Mouse (Mus musculus) embryo, embryonic 11.5 days (tissue): Measurements from ENCODE around the gene Tmem245.

Source experiments
- DNase-seq: peaks from one replicate; pipeline ENCODE4 v3.0.0-alpha.2; 2012; ENCODE audit warnings: low read depth, low spot score

Tmem245 gene

DNA sequence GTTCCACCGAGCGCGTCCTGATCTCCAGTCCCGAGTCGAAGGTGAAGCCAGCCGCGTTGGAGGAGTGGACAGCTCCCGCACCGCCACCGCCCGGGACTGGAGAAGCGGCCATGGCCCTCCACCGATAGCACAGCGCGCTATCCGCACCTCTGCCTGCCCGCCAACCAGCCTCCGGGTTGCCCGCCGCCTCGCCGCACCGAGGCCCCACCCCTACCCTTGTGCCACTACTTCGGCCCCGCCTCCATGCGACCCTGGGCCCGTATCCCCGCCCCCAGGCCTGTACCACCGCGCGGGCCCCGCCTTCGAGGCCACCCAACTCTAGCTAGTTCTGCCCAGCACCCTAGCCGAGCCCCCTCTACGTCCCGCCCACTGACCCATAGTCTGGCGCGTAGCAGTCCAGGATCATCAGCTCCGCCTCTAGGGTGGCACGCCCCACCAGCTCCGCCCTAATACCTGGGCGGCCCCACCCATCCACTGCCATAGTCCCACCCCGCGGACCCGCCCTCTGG lies 82.2 kb downstream of the Tmem245 start, which contains the start of gene Ctnnal1:
Gene Ctnnal1, minus strand, starts transcription at position 186 of the 509 bp plus-strand sequence.
- DNase-seq, result peak; percentile 80

DNA sequence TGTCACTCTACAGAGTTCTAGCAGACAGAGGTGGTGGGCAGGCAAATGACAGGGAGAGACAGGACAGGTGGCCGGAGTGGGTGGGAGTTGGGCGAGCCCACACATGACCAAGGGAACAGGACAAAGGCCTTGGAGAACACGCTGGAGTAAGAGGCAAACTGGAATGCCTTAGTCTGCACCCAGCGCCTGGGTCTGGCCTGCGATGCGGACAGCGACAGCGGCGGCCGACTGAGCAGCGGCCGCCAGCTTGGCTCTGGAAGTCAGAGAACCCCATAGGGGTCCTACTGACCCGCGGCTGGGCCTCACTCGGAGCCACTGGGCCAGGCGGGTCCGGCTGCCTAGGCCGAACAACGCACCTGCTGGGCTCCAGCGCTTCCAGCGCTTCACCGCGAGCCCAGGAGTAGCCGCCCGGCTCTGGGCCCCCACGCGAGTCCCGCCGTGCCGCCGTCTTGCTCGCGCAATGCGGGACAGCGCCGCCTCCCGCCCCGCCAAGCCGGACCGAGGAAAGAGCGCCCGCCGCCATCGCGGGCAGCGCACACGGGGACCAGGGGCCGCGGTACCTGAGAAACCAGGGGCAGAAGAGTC lies 82.7 kb downstream of the Tmem245 start:
- DNase-seq, result peak; percentile 23

DNA sequence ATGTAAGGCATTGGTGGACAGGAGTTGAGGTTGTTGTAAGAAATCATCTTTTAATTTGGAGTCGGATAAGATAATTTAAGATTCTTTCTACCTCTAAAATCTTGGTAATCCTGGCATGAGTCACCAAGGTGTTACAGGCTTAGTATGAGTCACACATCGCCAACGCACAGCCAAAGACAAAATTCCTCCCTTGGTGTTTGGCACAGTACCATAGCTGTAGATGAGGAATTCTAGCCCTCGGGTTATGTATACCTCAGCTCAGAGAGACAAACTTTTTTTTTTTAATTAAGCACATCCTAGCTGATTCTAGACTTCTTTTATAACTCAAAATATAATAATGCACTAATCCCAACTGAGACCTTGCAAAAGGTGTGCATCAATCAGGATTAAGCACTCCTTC lies 83.2 kb downstream of the Tmem245 start:
- DNase-seq, result no peak

DNA sequence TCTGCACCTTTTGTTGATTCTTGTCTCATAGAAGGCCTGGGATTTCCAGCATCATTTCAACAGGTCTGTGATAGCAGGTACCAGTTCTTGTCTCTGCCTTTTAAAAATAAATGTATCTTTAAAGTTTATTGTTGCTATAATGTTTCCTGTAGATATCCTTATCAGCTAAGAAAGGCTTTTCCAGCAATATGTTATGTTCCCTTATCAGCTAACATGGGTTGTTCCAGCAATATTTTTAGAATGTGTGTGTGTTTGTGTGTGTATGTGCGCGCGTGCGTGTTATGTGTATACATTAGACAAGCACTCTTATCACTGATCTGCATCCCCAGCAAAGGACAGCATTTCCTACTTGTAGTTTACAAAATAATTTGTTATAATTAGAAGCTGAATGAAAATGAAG lies 85.7 kb downstream of the Tmem245 start:
- no peak for DNase-seq

DNA sequence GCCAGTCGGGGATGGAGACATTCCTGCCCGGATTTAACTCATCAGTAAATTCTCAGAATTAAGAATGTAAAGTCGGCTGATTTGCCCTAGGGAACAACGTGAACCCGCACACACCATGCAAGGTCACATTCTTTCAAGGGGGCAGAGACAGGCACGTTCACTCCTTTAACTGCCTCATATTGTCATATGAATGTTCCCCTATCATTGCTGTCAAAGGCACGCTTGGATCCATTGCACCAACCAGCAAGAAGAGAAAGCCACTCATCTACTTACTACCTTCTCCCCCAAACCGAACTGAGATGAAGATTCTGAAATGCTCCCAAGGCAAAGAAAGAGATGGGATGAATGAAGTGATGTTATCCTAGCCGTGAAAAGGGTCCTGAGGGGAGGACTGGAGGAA lies 88.5 kb downstream of the Tmem245 start:
- DNase-seq, result no peak

DNA sequence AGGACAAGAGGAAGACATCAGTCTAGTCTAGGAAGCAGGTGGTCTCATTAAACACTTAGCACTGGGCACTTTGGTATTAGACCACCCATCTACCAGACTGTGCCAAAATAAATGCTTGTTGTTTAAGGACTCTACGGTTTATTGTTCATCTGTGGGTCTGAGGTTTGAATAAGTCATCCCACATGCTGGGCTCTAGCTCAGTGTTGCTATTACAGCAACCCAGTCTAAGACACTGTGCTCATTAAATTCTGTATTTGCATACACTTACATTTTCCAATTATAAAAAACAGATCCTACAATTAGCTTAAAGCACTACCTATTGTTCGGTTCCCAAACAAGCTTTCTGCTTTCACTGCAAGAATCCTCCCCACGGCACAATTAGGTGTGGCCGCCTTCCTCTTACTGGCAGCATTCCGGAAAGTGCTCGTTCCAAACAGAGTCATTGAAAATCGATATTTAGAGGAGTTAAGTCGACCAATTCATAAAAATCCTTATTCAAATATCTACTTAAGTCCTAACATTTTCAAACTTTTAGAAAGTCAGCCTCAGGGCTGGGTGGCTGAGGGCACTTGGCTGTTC lies 90.8 kb downstream of the Tmem245 start:
- DNase-seq, result no peak

DNA sequence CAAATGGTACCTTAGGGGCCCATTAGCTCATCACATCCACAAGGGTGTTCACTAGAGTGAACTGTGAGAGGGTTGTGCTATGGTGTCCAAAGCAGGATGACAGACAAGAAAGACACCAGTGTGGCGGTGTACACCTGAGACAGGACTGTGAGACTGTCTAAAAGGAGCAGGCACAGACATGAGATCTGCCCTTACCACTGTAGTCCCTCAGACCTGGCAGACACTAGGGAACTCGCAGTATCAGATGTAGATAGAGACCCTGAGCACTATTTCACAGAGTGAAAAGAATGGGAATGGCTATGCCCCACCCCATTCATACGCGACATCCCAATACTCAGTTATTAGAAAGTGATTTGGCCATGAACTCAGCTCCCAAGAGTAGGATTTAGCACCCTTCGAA lies 91.3 kb downstream of the Tmem245 start:
- no peak for DNase-seq

DNA sequence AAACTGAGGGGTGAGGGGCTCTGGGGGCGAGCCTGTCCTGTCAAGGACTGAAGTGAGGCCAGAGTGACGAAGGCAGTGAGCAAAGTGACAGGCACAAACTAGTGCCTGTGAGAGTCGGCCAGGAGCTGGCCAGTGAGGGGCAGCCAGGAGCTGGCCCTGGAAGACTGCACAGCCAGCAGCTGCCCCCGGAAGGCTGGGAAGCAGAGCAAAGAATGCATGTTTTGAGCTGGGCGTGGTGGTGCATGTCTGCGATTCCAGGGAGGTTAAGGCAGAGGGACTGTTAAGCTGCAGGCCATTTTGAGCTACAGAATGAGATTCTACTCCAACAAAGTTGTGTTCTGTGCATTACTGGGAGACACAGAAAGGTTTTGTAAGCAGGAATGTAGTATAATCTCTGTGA lies 96.5 kb downstream of the Tmem245 start:
- DNase-seq, result no peak

DNA sequence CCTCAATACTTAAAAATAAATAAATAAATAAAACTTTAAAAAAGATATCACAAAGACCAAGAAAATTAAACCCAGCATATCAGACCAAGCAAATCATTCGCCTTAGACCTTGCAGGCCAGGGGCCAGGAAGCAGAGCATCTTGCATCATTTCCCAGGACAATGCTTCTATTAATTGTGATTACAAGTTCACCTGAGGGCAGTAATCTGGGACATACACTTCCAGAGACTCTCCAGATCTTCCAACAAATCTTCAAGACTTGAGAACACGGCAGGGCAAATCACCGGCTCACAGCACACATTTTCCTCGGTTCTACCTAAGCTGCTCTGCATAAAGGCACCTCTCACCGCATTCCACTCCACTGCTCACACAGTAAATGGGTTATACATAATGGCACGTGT lies 99.2 kb downstream of the Tmem245 start:
- DNase-seq, result no peak

DNA sequence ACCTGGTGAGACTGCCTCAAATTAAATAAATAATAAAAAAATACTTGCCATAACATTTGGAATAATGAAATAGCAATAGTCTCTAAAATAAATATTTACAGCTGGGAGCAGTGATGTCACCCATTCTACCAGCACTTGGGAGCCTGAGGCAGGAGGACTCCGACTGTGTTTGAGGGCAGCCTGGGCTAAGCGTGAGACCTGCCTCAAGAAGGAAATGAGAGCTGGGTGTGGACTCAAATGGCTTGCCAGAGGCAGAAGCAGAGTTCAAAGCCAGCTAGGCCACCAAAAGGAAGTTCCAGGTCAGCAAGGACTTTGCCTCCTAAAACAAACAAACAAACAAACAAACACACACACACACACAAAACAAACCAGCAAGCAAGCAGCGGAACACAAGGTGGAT lies 99.8 kb downstream of the Tmem245 start:
- no peak for DNase-seq

DNA sequence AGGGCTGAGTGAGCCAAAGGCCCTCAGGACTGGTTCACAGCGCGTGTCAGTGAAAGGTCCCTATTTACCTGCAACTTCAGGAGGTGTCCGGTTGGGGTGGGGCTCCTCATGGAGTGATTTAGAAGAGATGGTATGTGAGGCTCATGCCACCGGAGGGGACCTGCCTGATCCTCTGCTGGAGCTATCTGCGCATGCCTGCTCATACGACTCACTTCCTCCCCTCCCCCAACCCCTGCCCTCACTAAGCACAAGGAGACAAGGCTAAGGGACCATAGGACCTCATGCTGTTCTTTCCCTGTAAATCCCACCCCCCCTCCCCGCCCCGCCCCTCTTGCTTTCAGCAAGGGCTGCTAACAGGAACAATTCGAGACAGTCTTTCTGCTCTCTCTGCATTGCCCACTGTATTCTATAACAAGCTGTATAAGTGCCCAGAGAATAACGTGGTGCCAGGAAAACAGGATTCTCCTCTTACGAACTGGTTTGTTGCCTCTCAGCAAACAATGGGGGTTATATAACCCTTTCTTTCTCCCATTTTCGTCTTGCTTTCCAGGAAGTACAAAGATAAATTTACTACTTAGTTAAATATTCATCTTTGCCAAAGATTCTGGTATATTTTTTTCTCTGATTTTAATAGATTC lies 101.2 kb downstream of the Tmem245 start:
- DNase-seq, result no peak

DNA sequence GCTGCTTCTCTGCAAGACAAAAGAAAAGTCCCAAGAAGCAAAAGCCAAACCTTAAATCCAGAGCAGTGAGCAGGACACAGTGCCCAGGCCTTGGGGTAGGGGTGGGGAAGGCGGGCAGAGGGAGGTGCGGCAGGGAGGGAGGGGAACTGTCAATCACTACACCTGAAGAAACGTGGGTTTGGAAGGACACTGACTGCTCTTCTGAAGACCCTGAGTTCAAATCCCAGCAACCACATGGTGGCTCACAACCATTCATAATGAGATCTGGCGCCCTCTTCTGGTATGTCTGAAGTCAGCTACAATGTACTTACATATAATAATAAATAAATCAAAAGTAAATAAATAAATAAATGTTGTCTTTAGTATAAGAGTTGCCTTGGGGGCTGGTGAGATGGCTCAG lies 102.3 kb downstream of the Tmem245 start:
- DNase-seq, result no peak

DNA sequence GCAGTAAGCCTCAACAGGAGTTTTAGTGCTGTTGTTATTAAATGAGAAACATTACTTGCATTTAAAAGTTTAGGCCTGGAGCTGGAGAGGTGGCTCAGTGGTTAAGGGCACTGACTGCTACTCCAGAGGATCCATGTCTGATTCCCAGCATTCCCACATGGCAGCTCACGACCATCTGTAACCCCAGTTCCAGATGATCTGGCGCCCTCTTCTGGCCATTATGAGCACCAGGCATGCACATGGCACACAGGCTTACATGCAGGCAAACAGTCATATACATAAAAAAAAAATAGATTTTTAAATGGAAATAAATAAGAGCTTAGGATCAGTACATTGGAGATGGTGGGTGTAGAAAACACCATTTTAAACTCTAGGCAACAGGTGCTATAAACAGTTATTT lies 103.3 kb downstream of the Tmem245 start:
- no peak for DNase-seq

DNA sequence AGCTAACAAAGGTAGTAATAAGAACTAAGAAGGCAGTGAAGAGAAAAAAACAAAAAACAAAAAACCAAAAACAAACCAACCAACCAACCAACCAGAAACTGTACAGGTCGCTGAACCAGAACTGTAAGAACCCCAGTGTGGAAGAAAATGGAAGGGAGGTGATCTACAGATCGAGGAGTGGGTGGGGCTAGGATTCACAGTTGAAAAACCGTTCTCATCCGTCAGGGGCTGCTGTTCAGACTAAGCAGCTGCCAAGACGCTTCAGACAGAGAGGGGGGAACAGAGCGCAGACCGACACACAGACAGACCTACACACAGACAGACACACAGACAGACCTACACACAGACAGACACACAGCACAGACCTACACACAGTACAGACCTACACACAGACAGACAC lies 104.7 kb downstream of the Tmem245 start:
- no peak for DNase-seq

DNA sequence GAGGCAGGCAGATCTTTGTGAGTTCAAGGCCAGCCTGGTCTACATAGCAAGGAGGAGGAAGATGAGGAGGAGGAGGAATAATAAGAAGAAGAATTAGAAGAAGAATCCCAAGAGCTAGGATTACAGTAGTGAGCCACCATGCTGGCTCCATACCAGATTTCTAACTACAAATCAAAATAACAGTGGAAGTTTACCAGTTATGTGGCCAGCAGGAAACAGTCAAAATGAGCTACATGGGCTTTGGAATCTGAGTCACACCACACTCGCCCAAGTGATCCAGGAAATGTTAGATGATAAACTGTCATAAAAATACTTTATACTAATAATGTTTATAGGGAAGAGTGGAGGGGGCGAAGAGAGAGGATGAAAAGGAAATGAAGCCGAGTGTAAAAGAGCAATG lies 106.9 kb downstream of the Tmem245 start:
- DNase-seq, result no peak

DNA sequence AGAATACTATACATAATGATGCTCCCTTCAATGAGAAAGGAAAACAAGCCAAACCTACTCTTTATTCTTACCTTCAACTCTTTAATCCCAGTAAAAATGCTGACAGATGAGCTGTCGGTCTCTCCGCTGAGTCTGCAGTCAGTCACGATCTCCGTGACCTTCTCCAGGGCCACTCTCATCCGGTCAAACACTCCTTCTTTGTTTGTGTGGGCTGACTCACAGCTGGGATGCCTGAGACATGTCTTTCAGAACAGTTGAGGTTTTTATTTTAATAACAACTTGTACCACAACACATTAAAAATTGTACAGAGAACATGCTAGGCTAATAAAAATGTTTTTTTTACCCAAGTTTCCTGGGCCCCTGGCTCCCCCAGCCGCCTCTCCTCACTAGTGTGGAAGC lies 109.6 kb downstream of the Tmem245 start:
- DNase-seq, result no peak

DNA sequence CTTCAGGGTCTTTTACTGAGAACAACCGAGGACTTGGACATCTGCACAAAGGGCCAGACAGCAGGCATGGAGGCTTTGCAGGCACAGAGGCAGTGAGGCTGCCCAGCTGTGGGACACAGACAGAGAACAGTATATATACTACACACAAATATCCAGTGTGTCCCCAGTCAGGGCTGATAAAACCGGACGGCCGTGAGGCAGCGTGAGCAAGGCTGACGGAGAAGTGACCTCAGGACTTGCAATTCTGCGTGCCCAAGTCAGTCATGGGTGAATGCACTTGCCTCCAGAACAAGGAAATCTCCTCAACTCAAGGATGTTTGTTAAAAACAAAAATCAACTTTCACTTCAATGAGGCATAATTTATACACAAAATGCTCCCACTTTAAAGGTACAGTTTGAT lies 115.2 kb downstream of the Tmem245 start:
- no peak for DNase-seq

DNA sequence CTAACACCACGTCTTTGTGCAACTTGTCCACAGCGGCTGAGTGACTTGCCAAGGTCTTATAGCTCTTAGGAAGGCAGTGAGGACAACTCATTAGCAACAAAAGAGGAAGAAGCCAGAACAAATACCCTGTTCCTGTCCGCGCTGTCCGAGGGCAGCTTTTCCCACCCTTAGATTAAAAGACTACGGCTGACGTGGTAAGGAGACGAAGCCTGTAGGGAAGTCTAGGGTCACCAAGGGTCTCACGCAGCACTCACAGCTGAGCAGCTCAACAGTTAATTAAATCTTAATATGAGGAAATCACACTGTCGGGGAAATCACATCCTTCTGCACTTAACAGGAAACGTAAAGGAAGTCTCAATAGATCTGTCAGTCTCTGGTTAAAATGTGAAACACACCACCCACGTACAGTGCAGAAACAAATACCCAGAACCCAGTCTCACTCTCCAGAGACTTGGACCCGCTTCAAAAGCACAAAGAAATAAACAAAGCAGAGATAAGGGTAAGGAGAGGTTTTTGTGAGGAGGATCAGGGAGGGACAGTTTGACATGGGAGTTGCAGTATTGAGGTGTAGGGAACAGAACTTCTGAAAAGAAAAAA lies 116.1 kb downstream of the Tmem245 start:
- no peak for DNase-seq

DNA sequence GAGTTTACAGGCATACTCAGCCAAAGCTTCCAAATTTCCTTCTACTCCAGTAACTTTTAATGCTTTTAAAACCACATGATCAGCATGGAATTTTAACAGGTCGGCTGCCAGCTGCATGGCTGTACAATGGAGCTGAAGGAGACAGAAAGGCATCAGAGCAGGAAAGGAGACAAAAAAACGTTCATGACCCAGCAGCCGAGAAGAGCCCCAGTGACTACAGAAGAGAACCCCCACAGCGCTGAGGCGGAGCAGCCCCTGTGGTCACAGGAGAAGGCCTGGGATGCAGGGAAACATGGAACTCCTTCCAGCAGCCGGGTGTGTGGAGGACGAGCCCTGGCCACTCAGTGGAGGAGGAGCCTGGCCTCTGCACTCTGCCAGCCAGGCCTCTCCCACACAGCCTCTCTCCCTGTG lies 117.7 kb downstream of the Tmem245 start:
- DNase-seq, result no peak

DNA sequence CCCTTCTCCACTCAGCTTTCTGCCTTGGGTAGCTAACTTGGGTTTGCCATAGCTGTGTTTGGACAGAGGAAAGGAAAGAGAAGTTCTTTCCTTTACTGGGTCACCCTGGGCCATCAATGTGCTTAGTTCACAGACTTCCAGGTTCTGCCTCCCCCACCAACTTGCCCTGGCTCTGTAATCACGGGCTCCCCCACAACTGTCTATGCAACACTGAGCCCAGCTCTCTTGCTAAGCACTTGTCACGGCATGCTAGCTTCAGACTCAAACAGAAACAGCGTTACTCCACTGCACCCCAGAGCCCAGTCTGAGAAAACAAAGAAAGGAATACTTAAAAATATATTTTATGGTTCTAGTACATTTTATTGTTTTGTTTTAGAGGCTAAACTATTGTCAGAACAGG lies 118.3 kb downstream of the Tmem245 start:
- DNase-seq, result no peak

DNA sequence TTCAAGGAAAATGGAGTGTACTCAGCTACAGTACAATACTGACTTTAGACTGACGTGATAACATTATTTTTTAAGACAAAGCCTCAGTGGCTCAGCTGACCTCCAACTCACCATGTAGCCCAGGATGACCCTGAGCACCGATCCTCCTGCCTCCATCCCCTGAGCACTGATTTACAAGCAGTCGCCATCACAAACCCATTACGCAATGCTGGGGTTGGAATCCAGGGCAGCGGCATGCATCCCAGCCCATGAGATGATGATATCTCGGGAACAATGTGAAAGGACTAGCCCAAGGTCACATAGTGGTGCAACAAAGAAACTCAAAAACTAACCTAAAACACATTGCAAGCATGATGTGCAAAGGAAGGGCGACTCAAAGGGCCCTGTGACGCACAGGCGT lies 123.0 kb downstream of the Tmem245 start:
- DNase-seq, result no peak

DNA sequence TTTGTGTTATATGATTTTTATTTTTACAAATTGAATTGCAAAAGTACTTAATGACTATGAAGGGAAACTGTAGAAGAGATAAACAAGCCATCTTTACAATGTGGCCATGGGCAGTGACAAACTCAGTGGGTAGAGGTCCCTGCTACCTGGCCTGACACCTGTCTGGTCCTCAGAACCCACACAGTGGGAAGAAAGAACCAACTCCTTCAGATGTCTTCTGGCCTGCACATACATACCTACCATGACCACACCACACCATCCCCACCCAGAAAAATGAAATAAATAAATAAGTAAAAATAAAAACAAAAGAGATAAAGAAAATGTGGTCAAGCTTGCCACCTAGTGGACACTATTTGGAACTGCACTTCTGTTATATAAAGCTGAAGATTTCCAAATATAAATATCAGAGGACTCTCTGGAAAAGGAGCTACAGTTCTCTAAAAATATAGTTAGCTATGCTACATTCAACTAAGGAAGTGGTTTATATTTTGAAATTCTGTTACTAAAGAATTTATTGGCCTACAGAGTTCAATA lies 127.2 kb downstream of the Tmem245 start:
- DNase-seq, result no peak
